Mouse (Mus musculus): ENCODE measurements around the gene Serpini2.
"Not testable (repeated sequence)": the region's sequence is repeated elsewhere in the genome, so short reads cannot be mapped to it uniquely, and the experiment has no call there.

The Serpini2 gene

DNA sequence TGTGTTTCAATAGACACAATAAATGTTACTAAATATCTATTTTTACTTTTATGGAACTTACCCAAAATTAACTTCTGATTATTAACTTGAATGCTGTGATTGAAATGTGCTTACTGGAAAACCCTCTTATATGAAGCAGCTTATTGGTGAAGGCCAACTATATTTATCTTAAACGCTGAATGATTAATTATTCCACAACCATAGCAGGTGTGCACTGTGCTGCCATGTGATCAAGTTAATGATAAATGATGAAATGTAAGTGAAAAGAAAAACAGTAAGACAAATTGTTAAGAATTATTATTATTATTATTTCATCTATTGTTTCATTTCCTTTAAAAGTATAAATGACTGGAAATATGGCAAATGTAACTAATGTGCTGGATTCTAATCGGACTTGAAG, at the start of gene Serpini2:
Gene Serpini2 (minus strand): TSS at position 101 of the 400 bp plus-strand sequence.
- no peak for DNase-seq (ENCODE audit: low spot score)

GRCm38 (mm10) chr3:75308861-75309260, 39.0 kb upstream of the Serpini2 start:
- DNase-seq (ENCODE audit: low spot score), result no peak

GRCm38 (mm10) chr3:75308228-75308627, 38.4 kb upstream of the Serpini2 start:
- DNase-seq (ENCODE audit: low spot score), result no peak

DNA sequence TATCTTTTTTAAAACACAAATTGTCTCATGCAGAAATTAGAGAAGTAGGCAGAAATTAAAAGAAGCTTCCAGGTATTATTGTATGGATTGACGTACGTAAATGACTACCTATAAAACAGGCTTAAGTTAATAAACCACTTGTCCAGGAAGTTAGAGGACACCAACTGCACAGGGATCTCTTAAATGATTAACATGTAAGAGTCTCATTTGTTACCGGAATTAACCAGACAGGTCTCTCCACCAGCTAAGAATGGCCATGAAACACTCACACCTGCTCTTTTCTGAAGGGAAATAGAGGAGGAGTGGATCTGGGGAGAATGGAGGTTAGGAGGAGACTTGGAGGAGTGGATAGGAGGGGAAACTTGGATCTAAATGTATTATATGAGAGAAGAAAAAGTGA, 35.7 kb upstream of the Serpini2 start:
- DNase-seq (ENCODE audit: low spot score), result no peak

DNA sequence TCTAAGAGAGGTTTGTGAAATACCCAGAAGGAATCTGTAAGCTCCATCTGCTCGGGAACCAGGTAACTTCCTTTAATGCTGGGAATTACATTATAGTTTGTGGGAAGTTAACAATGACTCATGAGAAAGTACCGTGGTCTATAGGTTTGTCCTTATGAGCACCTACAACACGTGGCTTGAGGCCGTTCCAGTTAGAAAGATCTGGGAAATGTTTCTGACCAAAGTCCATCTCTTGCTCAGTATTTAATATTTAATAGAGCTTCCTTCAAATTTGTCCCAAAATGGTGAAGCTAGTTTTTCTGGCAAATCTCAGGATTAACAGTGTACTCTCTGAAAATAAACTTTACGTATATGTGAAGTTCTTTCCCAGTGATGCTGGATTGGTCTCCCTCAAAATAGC, 34.7 kb upstream of the Serpini2 start:
- no peak for DNase-seq (ENCODE audit: low spot score)

GRCm38 (mm10) chr3:75301072-75301471, 31.2 kb upstream of the Serpini2 start:
- DNase-seq (ENCODE audit: low spot score), result no peak

DNA sequence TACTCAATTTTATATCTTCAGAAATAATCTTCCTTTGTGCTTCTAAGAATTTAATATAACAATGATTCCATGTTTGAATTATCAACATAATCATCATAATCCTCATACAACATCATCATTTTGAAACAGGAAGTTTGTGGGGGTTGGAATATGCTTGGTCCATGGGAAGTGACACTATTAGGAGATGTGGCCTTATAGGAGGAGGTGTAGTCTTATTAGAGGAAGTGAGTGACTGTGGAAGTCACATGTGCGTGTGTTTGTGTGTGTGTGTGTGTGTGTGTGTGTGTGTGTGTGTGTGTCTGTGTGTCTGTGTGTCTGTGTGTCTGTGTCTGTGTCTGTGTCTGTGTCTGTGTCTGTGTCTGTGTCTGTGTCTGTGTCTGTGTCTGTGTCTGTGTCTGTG, 29.6 kb upstream of the Serpini2 start:
- DNase-seq (ENCODE audit: low spot score), result not testable (repeated sequence)

- no peak for DNase-seq (ENCODE audit: low spot score)
Observed at GRCm38 (mm10) chr3:75297758-75298111, 27.9 kb upstream of the Serpini2 start.

GRCm38 (mm10) chr3:75297026-75297757, 27.3 kb upstream of the Serpini2 start:
- no peak for DNase-seq (ENCODE audit: low spot score)

DNA sequence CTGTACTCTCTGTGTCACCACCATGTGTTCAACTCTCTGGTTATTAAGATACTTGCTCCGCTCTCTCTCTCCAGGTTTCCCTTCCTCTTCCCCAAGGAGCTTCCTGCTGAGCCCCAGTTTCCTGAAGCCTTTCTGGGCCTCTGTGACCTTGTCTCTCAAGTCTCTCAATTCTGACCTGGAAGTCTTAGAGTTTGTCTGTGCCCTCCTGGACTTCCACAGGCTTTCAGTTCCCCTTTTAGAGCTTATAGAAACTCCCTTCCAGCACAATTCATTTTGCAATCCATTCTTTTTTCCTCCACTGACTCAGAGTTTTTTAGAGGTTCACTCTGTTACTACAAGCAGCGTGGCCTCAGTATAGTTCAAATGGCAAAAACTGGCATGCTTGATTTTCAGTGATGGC, 23.4 kb upstream of the Serpini2 start:
- no peak for DNase-seq (ENCODE audit: low spot score)

- DNase-seq (ENCODE audit: low spot score), result no peak
Observed at GRCm38 (mm10) chr3:75277455-75277854, 7.6 kb upstream of the Serpini2 start.

DNA sequence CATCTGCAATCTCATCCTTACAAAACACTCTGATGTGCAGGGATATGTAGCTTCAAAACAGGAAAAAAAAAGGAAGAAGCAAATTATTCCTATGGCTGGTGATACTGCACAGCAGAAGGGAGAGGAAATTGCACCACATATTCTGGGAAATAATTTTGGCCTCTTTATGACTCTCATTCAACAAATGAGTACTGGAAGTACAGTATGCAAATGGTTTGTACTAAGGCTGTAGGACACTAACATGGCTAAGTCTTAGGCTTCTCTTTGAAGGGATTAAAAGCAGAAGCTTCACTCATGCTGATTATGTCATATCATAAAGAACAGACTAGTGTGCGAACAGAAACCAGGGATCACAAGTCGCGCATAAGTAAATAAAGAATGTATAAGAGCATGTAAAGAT, 6.6 kb upstream of the Serpini2 start:
- no peak for DNase-seq (ENCODE audit: low spot score)

- no peak for DNase-seq (ENCODE audit: low spot score)
Observed at GRCm38 (mm10) chr3:75275127-75275526, 5.2 kb upstream of the Serpini2 start.

DNA sequence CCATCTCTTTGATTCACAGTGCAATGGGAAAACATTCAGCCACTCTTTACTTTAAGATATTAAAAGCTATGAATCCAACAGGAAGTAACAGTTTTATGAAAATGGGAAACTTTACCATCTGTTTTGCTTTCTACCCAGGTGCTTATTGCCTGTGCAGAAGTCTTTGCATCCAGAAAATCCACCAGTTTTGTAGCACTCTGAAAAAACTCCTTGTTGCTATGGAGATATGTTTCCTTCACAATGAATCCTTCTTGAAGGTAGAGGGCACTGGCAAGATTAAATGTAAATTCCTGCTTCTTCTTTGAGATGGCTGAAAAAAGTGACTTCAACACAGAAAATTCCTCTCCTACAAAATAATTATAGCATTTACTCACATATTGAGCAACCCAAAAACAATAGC, 10.5 kb downstream of the Serpini2 start:
- DNase-seq (ENCODE audit: low spot score), result no peak

DNA sequence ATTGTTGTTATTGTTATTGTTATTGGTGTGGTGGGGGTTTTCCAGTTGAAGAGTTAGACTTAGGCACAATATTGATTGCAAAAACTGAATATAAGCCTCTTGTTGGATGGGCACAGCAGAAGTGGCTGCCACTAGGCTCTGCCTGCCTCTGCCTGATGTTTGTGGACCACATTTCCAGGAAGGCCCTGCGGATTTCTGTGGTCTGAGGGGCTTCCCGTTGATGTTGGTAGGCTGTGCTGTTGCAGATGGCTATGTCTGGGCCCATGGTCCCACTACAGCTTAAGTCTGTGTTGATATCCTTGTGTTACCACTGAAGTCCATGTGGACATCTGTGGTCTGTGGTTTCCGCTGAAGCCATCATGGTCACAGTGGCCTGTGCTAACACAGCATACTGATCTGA, 50.2 kb downstream of the Serpini2 start:
- no peak for DNase-seq (ENCODE audit: low spot score)

- peak; percentile 61 for DNase-seq (ENCODE audit: low spot score)
Observed at GRCm38 (mm10) chr3:75219211-75219610, 50.7 kb downstream of the Serpini2 start.

DNA sequence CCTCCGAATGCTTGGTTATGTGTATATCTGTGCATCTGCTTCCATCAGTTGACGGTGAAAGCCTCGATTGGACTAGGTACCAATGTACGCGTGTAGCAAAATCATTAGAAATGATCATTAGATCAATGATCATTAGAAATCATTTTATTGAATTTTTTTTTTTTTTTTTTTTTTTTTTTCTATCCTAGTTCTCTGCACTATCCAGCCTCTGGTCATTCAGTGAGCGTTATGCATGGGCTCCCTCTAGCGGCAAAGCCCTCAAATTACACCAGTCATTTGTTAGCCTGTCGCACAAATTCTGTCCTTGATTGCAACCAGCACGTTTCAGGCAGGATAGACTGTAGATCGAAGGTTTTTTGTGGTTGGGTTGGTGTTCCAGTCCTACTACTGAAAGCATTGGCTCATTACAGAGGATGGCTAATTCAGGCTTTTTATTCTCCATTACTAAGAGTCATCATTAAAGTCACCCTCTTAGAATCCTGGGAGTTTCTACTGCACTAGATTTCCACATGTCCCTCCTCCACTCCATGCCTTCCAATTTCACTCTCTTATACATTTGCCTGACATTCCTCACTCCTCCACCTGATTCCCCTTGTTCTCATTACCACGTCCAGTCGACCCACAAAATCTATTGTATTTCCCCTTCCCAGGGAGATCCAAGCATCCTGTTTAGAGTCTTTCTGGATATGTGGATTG, 66.9 kb downstream of the Serpini2 start:
- DNase-seq (ENCODE audit: low spot score), result peak; percentile 74

All from embryo, embryonic 10.5 days (tissue).